Mouse (Mus musculus): Measurements from ENCODE around the gene Gm20821.
"Not testable (repeated sequence)": the region's sequence is repeated elsewhere in the genome, so short reads cannot be mapped to it uniquely, and the experiment has no call there.

Gene Gm20821

DNA sequence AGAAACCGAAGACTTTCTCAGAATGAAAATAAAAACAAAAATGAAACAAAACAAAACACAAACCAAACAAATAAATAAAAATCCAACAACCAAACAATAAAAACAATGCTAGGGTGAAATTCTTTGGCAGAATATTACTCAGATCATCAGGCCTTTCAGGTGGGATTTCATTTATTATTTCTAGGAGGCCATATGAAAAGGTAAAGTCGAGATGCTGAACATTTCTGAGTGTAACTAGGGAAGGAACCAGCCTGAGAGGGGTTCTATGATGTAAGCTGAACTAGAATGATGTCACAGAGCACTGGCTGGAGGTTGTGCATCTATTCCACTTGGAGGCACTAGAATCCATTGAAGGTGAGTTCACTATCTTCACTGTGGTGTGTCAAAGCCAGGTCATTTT is at the start of gene Gm20821:
Gene Gm20821, plus strand, starts transcription at position 301 of the 400 bp plus-strand sequence.
- not testable (repeated sequence) for DNase-seq (ENCODE audit: low spot score)
